Mouse (Mus musculus): ENCODE data around the gene Nos1ap.

- TF ChIP-seq CTCF (IDR thresholded peaks at IDR 0.05; ENCODE audit: extremely low read depth, insufficient read length, insufficient replicate concordance, low read depth, low read length) = no peak
- TF ChIP-seq POLR2A (IDR thresholded peaks at IDR 0.05; ENCODE audit: low read depth, low read length) = no peak
Measured at GRCm38 (mm10) chr1:170343906-170344305, 245.8 kb downstream of the Nos1ap start.
